Mouse (Mus musculus) testis, adult 2 months (tissue): ENCODE measurements at regions not wholly inside any gene's neighbourhood (a gene's known extent, or its start where the extent isn't known, plus 50 kb on each side); places are given as distances from the start of the nearest gene placed in this dataset.

Source experiments
- CTCF ChIP-seq: fragments of 200-500 bp; IDR thresholded peaks from 2 replicates; pipeline ENCODE4 v1.5.1; 2012; ENCODE audit warnings: low read depth, mild to moderate bottlenecking, inconsistent platforms, low read length, moderate library complexity; ENCODE audit not compliant: control insufficient read depth, insufficient read depth, insufficient replicate concordance
- POLR2A ChIP-seq: fragments of 200-500 bp; IDR thresholded peaks from 2 replicates; pipeline ENCODE4 v1.6.1; 2012; ENCODE audit warnings: low read depth, mild to moderate bottlenecking, inconsistent platforms, low read length, moderate library complexity; ENCODE audit not compliant: control insufficient read depth

DNA sequence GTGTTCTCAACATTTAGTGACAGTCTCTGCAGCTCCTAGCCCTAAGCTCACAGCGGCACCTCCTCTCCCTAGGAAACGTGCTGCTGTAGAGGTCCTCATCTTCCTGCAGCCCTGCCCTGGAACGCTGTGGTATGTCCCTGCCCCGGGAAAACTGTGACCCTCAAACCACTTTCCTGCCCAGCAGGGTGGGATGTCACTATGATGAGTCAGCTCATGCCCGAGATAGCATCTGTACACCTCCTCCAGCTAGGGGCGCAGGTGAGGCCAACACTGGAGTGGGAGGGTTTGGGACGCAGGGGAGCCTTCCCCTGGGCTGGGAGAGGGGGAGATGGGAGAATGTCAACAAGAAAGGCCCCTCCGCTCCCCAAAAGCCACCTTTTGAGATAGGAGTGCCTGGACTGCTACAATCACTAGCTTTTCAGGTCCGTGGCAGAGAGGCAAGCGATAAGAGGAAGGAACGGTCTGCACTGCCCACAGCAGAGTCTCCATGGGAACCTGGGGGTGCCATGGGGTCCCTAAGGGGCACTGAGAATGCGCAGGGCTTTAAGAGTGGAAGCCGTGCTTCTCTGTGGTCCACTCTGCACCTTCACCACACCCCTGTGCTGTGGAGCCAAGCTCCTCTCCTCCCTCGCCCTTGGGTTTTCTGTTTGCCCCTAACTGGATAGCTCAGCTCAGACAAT, 80.5 kb upstream of the Hand1 start:
- TF ChIP-seq CTCF (no peak), POLR2A (no peak)
